Mouse (Mus musculus) olfactory bulb, adult 2 months (tissue): ENCODE results near the gene Gm27027. TPM values are rescaled to one million over a fixed set of nuclear protein-coding genes. Genes with fewer than 3 reads are reported as not detected.
A peak's percentile ranks its signal among the peaks of the same experiment; 100 is the strongest.

Experiments
- H3K27ac ChIP-seq: fragments of 200-500 bp; 2 replicates; pipeline ENCODE4 v1.5.1; 2012; ENCODE audit warnings: low read depth, low read length; ENCODE audit not compliant: insufficient read depth
- H3K4me1 ChIP-seq: fragments of 200-500 bp; 2 replicates; pipeline ENCODE4 v1.6.1; 2012; ENCODE audit warnings: low read length; ENCODE audit not compliant: control insufficient read depth, insufficient read depth
- H3K4me3 ChIP-seq: fragments of 200-500 bp; 2 replicates; pipeline ENCODE4 v1.5.1; 2012; ENCODE audit warnings: mild to moderate bottlenecking, low read depth, low read length, moderate library complexity; ENCODE audit not compliant: insufficient read depth
- CTCF ChIP-seq: fragments of 200-500 bp; IDR thresholded peaks from 2 replicates; pipeline ENCODE4 v1.5.1; 2012; ENCODE audit warnings: low read depth, mild to moderate bottlenecking, low read length, moderate library complexity; ENCODE audit not compliant: insufficient read depth
- POLR2A ChIP-seq: fragments of 200-500 bp; IDR thresholded peaks from 2 replicates; pipeline ENCODE4 v1.6.1; 2012; ENCODE audit warnings: mild to moderate bottlenecking, low read depth, low read length, moderate library complexity; ENCODE audit not compliant: insufficient read depth
- WGBS: fragments of 180-500 bp; shearing (Covaris S2); methylation state at CpG from one replicate; pipeline ENCODE4 v1.1.7; 2018; 5-methylcytosine and 5-hydroxymethylcytosine counted together
- polyA plus RNA-seq: library from polyadenylated mRNA; stranded (reverse); fragments of >200 nt; gene quantifications from 2 replicates; pipeline ENCODE4 v1.2.4, GENCODE M21; 2012; ENCODE audit warnings: low replicate concordance; ENCODE audit not compliant: missing spikeins, insufficient read depth, insufficient read length

Gene Gm27027
- polyA plus RNA-seq, 1 experiment = not detected

GRCm38 (mm10) chr2:94024637-94025036, 28.5 kb upstream of the Gm27027 start:
- Histone ChIP-seq H3K27ac (no peak overlapping the region), H3K4me1 (no peaks in the 10 kb centered on the region), H3K4me3 (no peak overlapping the region)
- 47% methylated on average over 6 of the region's 6 CpGs for WGBS
- TF ChIP-seq CTCF = no peak
- no peak for TF ChIP-seq POLR2A

DNA sequence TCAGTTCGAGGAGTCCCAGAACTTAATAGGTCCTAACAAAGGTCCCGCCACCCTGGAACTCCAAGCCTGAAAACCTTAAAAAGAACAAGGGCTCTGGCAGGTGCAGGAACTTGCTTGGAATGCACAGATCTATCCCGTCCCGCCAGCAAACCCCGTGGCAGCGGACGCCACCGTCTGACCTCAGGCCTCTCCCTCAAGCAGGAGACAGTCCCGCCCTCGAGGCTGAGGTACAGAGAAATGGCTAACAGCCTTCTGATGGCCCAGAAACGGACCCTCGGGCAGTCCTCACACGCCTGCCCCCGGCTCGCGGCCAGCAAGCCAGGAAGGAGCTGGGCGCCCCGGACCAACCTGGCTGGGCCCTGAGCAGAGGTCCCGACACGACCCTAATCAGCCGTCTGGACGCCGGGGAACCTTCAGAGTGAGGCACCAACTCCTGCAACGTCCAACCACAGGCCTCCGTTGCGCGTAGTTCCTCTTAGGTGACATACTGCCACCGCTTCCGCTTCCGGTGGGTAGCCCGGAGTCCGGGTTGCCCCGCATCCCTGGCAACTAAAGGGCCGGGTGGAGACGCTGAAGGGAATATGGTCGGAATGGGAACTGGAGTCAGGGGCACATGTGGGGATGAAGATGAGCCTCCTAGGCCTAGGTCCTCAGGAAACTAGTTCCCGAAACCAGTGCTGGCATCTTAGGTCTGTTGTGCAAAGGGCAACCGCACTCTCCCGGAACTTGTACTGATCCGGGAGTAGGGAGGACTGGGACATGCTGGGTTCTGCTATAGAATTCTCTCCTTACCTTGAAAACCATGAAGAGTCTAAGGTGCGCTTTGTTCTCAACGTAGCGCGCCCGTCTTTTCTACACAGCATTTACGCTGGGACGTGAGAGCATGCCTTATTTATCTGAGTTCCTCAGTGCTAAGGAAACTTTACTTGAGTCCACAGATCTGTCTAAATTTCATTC, 14.5 kb upstream of the Gm27027 start, which contains the start of gene Alkbh3:
Alkbh3 (minus strand) TSS at position 473 of the 957 bp plus-strand sequence.
- WGBS = 5% methylated on average over 47 of the region's 47 CpGs
- Histone ChIP-seq H3K4me1 (no peaks in the 10 kb centered on the region; the same call in 1 of the 2 replicates), H3K4me3 (peak within 1 kb of the TSS; percentile 72), H3K27ac (peak within 1 kb of the TSS; percentile 43; the same call in 1 of the 2 replicates)
- TF ChIP-seq CTCF (no peak), POLR2A (peak; percentile 35; the same call in 1 of the 2 replicates)

DNA sequence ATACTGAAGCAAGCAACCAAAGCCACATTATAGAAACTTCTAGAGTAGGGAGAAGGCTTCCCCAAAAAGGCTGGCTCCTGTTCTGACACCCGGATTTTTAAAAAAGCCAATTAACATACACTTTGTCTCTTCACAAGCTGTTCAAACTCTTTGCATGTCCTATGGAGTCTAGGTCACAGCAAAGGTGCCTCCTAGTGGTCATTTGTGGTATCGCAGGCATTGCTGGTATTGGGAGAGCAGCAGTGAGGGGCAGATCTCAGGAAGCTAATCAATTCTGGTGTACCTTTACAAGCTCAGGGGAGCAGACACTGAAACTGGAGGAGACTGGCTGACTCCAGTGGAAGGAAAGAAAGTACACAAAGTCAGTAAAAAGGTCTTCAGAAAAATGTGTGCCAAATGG, 6.2 kb upstream of the Gm27027 start:
- WGBS = 0% methylated on average over 2 of the region's 2 CpGs
- TF ChIP-seq CTCF = no peak
- TF ChIP-seq POLR2A = no peak
- H3K4me1 ChIP-seq = no peaks in the 10 kb centered on the region; the same call in 1 of the 2 replicates
- no peak overlapping the region for H3K4me3 ChIP-seq
- no peak overlapping the region for H3K27ac ChIP-seq

DNA sequence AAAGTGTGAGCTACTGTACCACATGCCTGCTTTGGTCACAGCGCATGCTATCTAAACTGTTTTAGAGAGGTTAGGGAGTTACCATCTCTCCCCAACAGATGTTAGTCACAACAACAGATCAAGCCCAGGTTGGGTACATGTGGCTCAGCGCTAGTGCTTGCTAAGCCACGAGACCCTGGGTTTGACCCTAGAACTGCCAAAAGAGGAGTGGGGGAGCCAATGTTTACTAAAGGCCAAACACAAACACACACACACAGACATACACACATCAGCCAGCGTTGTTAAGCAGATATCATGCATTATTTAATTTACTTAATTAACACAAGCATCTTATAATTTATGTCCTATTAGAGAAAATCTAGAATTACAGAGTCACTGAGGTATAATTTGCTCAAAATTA, 5.8 kb upstream of the Gm27027 start:
- Histone ChIP-seq H3K4me3 (no peak overlapping the region), H3K4me1 (no peaks in the 10 kb centered on the region; the same call in 1 of the 2 replicates), H3K27ac (no peak overlapping the region)
- no peak for TF ChIP-seq CTCF
- TF ChIP-seq POLR2A = no peak
- WGBS = 56% methylated on average over 4 of the region's 4 CpGs

- H3K4me3 ChIP-seq = no peak overlapping the region
- TF ChIP-seq POLR2A = no peak
- TF ChIP-seq CTCF = no peak
- WGBS = 88% methylated on average over 6 of the region's 6 CpGs
Measured at GRCm38 (mm10) chr2:94001411-94001810, 5.3 kb upstream of the Gm27027 start.

GRCm38 (mm10) chr2:93992810-93993209, 3.3 kb downstream of the Gm27027 start:
- Histone ChIP-seq H3K4me1 (peaks cover 12% of the 10 kb centered on the region), H3K4me3 (no peak overlapping the region), H3K27ac (peak overlapping the region; percentile 90)
- TF ChIP-seq CTCF = no peak
- no peak for TF ChIP-seq POLR2A
- 12% methylated on average over 3 of the region's 3 CpGs for WGBS

More at GRCm38 (mm10) chr2:94001411-94001810, 5.3 kb upstream of the Gm27027 start:
- H3K4me1 ChIP-seq = no peaks in the 10 kb centered on the region; the same call in none of the 2 replicates
- no peak overlapping the region for H3K27ac ChIP-seq

DNA sequence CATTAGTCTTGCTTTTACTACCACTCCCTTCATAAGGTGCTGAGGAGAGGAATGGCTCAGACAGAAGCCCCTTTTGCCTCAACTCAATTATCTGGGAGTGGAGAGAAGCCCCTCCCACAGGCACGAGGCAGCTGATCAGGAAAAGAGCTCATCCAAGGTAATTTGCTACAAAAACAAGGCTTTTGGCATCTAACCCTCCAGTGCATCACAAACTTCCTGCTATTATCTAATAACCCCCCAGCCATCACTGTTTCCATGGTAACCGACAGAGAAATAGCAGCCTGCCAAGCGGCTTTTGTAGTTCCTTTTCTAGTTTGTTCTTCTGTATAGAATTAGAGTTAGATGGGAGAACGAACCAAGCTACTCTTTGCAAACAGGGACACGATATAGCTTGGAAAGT, 3.9 kb downstream of the Gm27027 start:
- WGBS = 8% methylated on average over 5 of the region's 5 CpGs
- Histone ChIP-seq H3K4me1 (peaks cover 12% of the 10 kb centered on the region), H3K27ac (peak overlapping the region; percentile 90), H3K4me3 (no peak overlapping the region)
- TF ChIP-seq POLR2A = no peak
- TF ChIP-seq CTCF = no peak

GRCm38 (mm10) chr2:93991336-93991735, 4.8 kb downstream of the Gm27027 start:
- WGBS = 71% methylated on average over 3 of the region's 3 CpGs
- H3K27ac ChIP-seq = peak overlapping the region; percentile 76
- H3K4me1 ChIP-seq = peaks cover 12% of the 10 kb centered on the region
- TF ChIP-seq POLR2A (no peak), CTCF (no peak)
- H3K4me3 ChIP-seq = no peak overlapping the region

DNA sequence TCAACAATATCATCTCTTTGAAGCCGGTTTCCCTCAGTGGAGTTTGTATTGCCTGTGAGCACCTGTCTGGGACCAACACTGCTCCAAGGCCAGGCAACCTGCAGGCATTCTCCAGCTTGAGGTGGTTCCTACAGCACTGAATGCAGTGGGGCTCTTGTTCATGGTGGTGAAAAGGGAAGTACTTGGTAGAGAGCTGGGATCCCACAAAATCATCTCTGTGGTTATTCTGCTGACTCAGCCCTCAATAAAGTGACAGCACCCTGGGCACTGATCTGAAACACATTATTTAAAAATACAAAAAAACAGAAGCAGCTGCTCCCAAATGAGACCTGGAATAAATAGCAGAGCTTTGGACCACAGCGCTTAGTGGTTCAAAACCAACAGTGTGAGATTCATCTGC, 7.7 kb downstream of the Gm27027 start:
- TF ChIP-seq CTCF (no peak), POLR2A (no peak)
- peaks cover 10% of the 10 kb centered on the region for H3K4me1 ChIP-seq
- 85% methylated on average over 2 of the region's 2 CpGs for WGBS
- no peak overlapping the region for H3K4me3 ChIP-seq
- H3K27ac ChIP-seq = no peak overlapping the region
